In the genomic region with DNA sequence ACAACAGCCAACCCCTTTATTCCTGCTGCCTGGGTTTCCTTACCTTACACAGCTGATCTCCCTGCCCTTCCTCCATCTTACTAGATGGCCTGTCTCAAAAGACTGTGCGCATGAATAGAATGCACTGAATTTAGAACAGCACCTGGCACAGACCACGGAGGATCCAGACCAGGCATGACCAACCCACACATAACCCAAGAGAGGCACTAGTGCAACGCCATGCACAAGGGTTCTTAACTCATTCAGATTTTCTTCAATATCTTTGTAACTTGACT, we compare ENCODE assay signal across 12 mouse cellular contexts. TPM values are rescaled to one million over a fixed set of nuclear protein-coding genes. Genes with fewer than 3 reads are reported as not detected.
DNase-seq lines count a peak whose midpoint lies in the region; ATAC-seq and TF ChIP-seq lines count a peak whose summit lies in the region.
"Had no signal": no experiment of that assay in that cellular context is flagged by ENCODE, and none has a peak within 500 bp of the region (broad histone marks: within the 10 kb centered on the region; RNA-seq: fewer than 3 reads in every experiment).

No protein-coding gene starts in this region.

- no peak for ATAC-seq in heart, postnatal 0 days (ENCODE audit: insufficient read depth, low read depth)
- no peak for ATAC-seq in midbrain, embryonic 15.5 days (replicated peaks)

- H3K27me3 ChIP-seq in cerebellum, adult 2 months (ENCODE audit: control insufficient read depth, insufficient read depth, low read length) = no peaks in the 10 kb centered on the region
- H3K27me3 ChIP-seq in heart, postnatal 0 days (ENCODE audit: control insufficient read depth, insufficient read depth, low read length) = no peaks in the 10 kb centered on the region
- H3K27me3 ChIP-seq in midbrain, embryonic 10.5 days (ENCODE audit: low read depth, poor library complexity, severe bottlenecking) = no peaks in the 10 kb centered on the region
- no peaks in the 10 kb centered on the region for H3K27me3 ChIP-seq in midbrain, embryonic 15.5 days (replicated peaks)

- DNase-seq in cerebellum, adult 2 months = peak in 1 of 2 experiments; percentile 67
- no peak for DNase-seq in cerebellum, postnatal 14 days
- no peak for DNase-seq in heart, postnatal 0 days (ENCODE audit: low spot score)
- no peak for DNase-seq in heart, adult 11 months
- DNase-seq in midbrain, embryonic 10.5 days (ENCODE audit: low spot score) = no peak
- no peak for DNase-seq in adrenal gland, postnatal 10 days
- DNase-seq in right cerebral cortex, postnatal 10 days (ENCODE audit: low spot score in 2 of 2) = no peak
- DNase-seq: embryo, embryonic 11 days; kidney, adult 8-10 months; right cerebral cortex, adult 18-20 months had no signal

- TF ChIP-seq EP300 in heart, postnatal 0 days (IDR thresholded peaks at IDR 0.05; ENCODE audit: low read depth) = no peak

- H3K4me3 ChIP-seq in cerebellum, adult 2 months (replicated peaks; ENCODE audit: insufficient read depth, low read depth, low read length) = peak overlapping the region; percentile 50
- H3K4me3 ChIP-seq in heart, postnatal 0 days (ENCODE audit: low read depth, low read length) = no peak overlapping the region
- no peak overlapping the region for H3K4me3 ChIP-seq in midbrain, embryonic 10.5 days
- H3K4me3 ChIP-seq in midbrain, embryonic 15.5 days = no peak overlapping the region

- 0 out of 2 replicates have a peak, but pooled peaks have one; percentile 20 for TF ChIP-seq POLR2A in cerebellum, adult 2 months (IDR thresholded peaks at IDR 0.05; ENCODE audit: borderline replicate concordance, insufficient read depth, low read length)

- TF ChIP-seq CTCF in cerebellum, adult 2 months (IDR thresholded peaks at IDR 0.05; ENCODE audit: borderline replicate concordance, insufficient read depth, low read depth, low read length) = no peak
- no peak for TF ChIP-seq CTCF in heart, postnatal 0 days (IDR thresholded peaks at IDR 0.05; ENCODE audit: low read depth)

- no peaks in the 10 kb centered on the region for H3K9me3 ChIP-seq in heart, postnatal 0 days (replicated peaks; ENCODE audit: control insufficient read depth, low read length)
- no peaks in the 10 kb centered on the region for H3K9me3 ChIP-seq in midbrain, embryonic 10.5 days (replicated peaks)
- H3K9me3 ChIP-seq in midbrain, embryonic 15.5 days = no peaks in the 10 kb centered on the region

- peak overlapping the region; percentile 98 for H3K27ac ChIP-seq in cerebellum, adult 2 months (ENCODE audit: insufficient read depth, low read length)
- H3K27ac ChIP-seq in heart, postnatal 0 days (ENCODE audit: low read depth) = 0 out of 2 replicates have a peak overlapping the region, but pooled peaks have one; percentile 70
- 0 out of 2 replicates have a peak overlapping the region, but pooled peaks have one; percentile 73 for H3K27ac ChIP-seq in midbrain, embryonic 10.5 days (replicated peaks)
- no peak overlapping the region for H3K27ac ChIP-seq in midbrain, embryonic 15.5 days

- H3K4me1 ChIP-seq in cerebellum, adult 2 months (ENCODE audit: control insufficient read depth, insufficient read depth, low read length) = peaks cover 49% of the 10 kb centered on the region
- peaks cover 30% of the 10 kb centered on the region for H3K4me1 ChIP-seq in heart, postnatal 0 days (ENCODE audit: control insufficient read depth, insufficient read depth)
- H3K4me1 ChIP-seq in midbrain, embryonic 10.5 days = peaks cover 51% of the 10 kb centered on the region
- H3K4me1 ChIP-seq in midbrain, embryonic 15.5 days = peaks cover 46% of the 10 kb centered on the region

- no peaks in the 10 kb centered on the region; the same call in 1 of the 2 replicates for H3K36me3 ChIP-seq in heart, postnatal 0 days (replicated peaks; ENCODE audit: control insufficient read depth, insufficient read depth, low read length)
- H3K36me3 ChIP-seq in midbrain, embryonic 10.5 days = no peaks in the 10 kb centered on the region
- no peaks in the 10 kb centered on the region for H3K36me3 ChIP-seq in midbrain, embryonic 15.5 days (replicated peaks)

- WGBS in cerebellum, adult 2 months = 18% methylated on average over 3 of the region's 3 CpGs
- WGBS in heart, postnatal 0 days = 83% methylated on average over 3 of the region's 3 CpGs
- 94% methylated on average over 3 of the region's 3 CpGs for WGBS in midbrain, embryonic 10.5 days
- WGBS in midbrain, embryonic 15.5 days = 95% methylated on average over 3 of the region's 3 CpGs

- H3K9ac ChIP-seq in heart, postnatal 0 days (replicated peaks; ENCODE audit: low read depth, low read length) = peak overlapping the region; percentile 7; the same call in 1 of the 2 replicates
- no peak overlapping the region for H3K9ac ChIP-seq in midbrain, embryonic 15.5 days

- peak overlapping the region; percentile 5; the same call in 1 of the 2 replicates for H3K4me2 ChIP-seq in heart, postnatal 0 days (ENCODE audit: low read depth, low read length)
- no peak overlapping the region for H3K4me2 ChIP-seq in midbrain, embryonic 15.5 days
- H3K4me2 ChIP-seq: midbrain, embryonic 11.5 days had no signal

RNA-seq across cellular contexts. Expression of a gene that starts 2.9 kb away (rescaled TPM):
- 307 and 318 TPM in 2 replicates for polyA plus RNA-seq in cerebellum, adult 2 months (2012; rRNA removed)
- 19.7 and 39.9 TPM in 2 replicates for total RNA-seq in heart, postnatal 0 days (2014; rRNA removed; ENCODE audit: low replicate concordance)
- polyA plus RNA-seq in heart, postnatal 0 days (2015; fragmentation: Nextera tagmentation; extraction: Ambion mirVana) = 25.4 and 30.6 TPM in 2 replicates
- polyA plus RNA-seq in midbrain, embryonic 10.5 days (2016; fragmentation: Nextera tagmentation; extraction: Ambion mirVana) = 30.8 and 37.0 TPM in 2 replicates
- 54.1 and 59.6 TPM in 2 replicates for polyA plus RNA-seq in midbrain, embryonic 15.5 days (2015; fragmentation: Nextera tagmentation; extraction: Ambion mirVana)
- 10 to 100 TPM; 44.3 to 66.3 TPM for total RNA-seq in adrenal gland, postnatal 10 days (2021)
